Mouse (Mus musculus) cerebellum, adult 2 months (tissue): Measurements from ENCODE around the gene Cacnb3.

Experiments
- CTCF ChIP-seq: fragments of 200-500 bp; IDR thresholded peaks from 2 replicates; pipeline ENCODE4 v1.5.1; 2011; ENCODE audit warnings: low read depth, mild to moderate bottlenecking, control low read depth, low read length, moderate library complexity, borderline replicate concordance; ENCODE audit not compliant: insufficient read depth
- POLR2A ChIP-seq: fragments of 200-500 bp; IDR thresholded peaks from 2 replicates; pipeline ENCODE4 v1.6.1; 2011; ENCODE audit warnings: low read length, control low read depth, borderline replicate concordance; ENCODE audit not compliant: insufficient read depth

GRCm38 (mm10) chr15:98683746-98684145 is 53.1 kb downstream of the Cacnb3 start:
- TF ChIP-seq CTCF = no peak
- TF ChIP-seq POLR2A = no peak
